Mouse (Mus musculus): ENCODE measurements around the gene Ube2j1. TPM values are rescaled to one million over a fixed set of nuclear protein-coding genes. Genes with fewer than 3 reads are reported as not detected.
"Not testable (repeated sequence)": the region's sequence is repeated elsewhere in the genome, so short reads cannot be mapped to it uniquely, and the experiment has no call there.

The Ube2j1 gene
- total RNA-seq (2022), result 10 to 100 TPM; 35.4 to 40.8 (median 39.8) TPM

DNA sequence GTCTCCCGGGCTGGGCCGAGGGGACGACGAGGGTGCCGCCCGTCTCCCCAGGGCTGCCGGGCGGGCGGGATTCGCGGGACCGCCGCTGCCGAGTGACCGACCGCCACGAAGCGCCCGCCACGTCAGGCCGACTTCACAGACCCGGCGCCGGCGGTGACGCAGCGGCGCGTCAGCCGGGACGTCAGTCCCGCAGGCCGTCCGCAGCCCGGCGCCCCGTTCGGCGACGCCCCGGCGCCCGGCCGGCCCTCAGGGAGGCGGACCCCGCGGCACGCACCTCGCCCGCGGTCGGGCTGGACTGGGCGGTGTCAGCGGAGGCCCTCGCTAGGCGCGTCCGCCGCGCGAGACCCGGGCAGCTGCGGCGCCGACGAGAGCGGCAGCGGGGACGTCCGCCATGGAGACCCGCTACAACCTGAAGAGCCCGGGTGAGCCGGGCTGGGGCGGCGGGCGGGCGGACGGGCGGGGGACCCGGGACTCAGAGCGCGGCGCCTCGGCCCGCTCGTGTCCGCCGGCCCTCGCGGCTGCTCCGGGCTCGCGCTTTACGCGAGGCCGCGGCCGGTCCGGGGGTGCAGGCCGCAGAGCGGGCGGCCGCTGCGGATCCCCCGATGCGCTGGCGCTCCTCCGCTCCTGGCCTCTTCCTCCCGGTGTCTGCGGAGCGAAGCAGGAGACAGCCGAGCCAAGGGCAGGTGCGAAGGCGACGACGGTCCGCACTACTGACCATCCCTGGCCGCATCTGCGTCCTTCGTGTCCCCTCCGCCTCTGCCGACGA is at the start of gene Ube2j1:
TSS of gene Ube2j1 (plus strand) at position 222 of the 766 bp plus-strand sequence.
- peak; percentile 86 for DNase-seq (ENCODE audit: low spot score)

DNA sequence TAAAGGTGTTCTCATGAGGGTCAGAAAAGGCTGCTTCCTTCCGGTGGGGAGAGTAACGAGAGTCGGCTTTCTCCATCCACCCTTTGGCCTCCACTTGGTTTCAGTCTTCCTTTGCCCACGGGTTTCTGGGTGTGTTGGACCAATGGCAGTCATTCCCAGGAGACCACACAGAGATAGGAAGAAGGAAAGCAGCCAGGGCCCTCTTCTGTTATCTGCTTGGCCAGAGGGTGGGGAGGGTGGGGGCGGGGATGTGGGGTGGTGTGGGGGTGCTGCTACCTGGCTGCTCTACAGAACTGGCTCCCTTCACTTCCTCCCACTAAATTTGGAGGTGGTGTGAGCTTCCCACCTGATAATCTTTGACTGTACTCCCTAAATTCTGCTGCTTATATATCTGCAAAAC is 49.6 kb upstream of the Ube2j1 start:
- peak; percentile 16 for DNase-seq (ENCODE audit: low spot score)

DNA sequence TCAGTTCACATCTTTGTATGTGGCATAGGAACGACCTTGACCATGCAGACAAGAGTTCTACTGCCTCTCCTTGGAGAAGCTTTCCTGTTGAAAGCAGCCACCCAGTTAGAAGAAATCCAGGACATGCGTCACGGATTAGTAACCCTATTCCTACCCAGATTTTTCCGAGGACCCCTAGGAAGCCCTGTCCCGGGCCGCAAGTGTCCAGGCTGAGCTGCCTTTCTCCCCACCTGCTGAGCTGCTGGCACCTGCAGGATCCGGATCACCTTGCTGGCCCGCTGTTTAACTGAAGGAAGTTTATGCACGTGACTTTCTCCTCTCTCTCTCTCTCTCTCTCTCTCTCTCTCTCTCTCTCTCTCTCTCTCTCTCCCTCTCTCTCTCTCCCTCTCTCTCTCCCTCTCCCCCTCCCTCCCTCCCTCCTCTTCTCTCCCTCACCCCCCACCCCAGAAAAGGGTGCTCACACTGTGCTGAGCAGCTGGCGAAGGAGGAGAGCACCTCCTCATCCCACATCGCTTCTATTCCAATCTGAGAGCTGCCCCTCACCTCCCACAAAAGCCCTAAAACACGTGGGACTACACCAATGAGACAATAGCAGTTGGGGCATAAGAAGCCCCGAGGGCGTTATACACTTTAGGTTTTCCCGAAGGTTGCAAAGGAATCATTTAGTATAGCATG is 49.0 kb upstream of the Ube2j1 start:
- DNase-seq (ENCODE audit: low spot score), result peak; percentile 13

- DNase-seq (ENCODE audit: low spot score), result peak; percentile 13
Observed at GRCm38 (mm10) chr4:32982716-32983175, 48.5 kb upstream of the Ube2j1 start, which contains the start of gene Rragd. TSS of gene Rragd (plus strand) at chr4:32983037.

DNA sequence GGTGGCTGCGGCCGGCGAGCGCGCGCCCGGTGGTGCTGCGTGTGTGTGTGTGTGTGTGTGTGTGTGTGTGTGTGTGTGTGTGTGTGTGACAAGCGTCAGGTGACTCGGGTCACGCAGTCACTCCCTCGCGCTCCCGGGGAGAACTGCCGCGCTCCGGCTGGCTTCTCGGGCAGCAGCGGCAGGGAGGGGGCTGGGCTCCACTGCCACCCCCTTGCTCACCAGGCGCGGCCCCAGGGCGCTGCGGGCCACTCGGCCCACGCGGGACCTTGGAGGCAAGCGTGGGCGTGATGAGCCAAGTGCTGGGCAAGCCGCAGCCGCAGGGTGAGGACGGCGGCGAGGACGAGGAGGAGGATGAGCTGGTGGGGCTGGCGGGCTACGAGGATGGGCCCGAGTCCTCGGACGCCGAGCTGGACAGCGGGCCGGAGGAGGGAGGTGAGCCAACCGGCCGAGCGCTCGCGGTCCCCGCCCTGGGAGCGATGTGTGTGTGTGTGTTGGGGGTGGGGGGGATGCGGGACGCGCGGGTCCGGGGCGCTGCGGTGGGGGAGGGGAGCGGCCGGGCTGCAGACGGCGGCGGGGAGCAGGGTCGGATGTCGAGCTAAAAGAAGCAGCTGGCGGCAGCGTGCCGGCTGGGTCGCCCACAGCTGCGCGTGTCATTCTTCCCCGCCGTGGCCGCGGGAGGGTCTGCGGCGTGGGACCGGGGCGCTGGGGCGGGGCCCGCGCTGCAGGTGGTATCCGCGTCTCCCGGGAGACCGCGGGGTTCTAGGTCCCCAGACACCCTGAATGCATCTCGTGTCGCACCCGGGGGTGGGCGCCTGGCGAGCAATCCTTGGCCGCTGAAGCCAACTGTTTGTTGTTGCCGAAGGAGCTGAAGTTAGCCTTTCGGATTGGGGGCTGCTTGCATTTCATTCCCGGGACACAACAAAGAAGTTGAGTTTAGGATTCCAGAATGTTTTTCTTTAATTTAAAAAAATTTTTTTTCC is 47.8 kb upstream of the Ube2j1 start:
- peak; percentile 35 for DNase-seq (ENCODE audit: low spot score)

- no peak for DNase-seq (ENCODE audit: low spot score)
Observed at GRCm38 (mm10) chr4:32984242-32984641, 47.0 kb upstream of the Ube2j1 start.

- no peak for DNase-seq (ENCODE audit: low spot score)
Observed at GRCm38 (mm10) chr4:32984801-32985675, 46.2 kb upstream of the Ube2j1 start.

- DNase-seq (ENCODE audit: low spot score), result no peak
Observed at GRCm38 (mm10) chr4:32985684-32986083, 45.5 kb upstream of the Ube2j1 start.

DNA sequence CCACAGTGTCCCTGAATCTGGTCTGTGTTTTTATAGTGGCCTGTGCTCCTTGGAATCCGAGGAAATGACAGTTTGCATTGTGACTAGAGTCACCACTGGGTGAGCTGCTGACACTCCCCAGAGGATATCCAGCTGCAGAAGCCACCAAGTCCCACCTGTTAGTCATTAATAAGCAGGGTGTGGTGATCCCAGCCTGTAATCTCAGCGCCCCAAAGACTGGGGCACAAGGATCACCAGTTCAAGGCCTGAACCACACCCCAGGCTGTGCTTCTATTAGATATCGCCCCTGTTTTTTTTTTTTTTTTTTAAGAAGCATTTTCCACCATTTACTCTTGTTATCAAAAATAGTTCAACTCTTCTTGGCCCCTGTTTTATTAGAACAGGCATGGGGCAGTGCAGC is 44.2 kb upstream of the Ube2j1 start:
- no peak for DNase-seq (ENCODE audit: low spot score)

DNA sequence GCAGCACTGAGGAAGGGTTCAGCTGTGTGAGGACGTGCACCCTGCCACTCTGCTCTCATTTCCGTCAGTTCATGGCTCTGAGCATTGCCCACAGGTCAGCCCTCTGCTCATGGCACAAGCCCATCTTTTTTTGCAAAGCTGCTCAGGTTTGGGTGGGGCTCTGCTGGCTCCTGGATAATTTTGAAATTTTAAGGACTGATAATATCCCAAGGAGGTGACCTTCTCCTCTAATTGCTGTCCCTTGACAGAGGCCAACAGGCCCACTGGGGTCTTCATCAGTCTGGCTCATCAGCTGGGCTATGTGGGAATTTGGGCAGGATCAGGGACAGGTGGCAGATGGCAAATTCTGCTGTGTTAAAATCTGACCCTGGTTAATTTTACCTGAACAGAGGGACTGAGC is 41.9 kb upstream of the Ube2j1 start:
- no peak for DNase-seq (ENCODE audit: low spot score)

DNA sequence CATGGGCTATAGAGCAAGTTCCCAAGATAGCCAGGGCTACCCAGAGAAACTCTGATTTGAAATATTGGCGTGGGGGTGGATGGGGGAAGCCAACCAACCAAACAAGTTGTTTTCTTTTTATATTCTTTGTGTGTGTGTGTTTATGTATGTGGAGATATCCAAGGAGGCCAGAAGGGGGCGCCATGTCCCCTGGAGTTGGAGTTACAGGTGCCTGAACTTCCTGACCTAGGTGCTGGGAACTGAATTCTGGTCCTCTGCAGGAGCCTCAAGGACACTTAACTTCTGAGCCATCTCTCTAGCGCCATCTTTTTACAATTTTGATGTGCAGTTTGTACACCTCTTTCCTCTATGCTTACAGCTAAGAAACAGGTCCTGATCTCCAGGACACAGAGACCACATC is 37.0 kb upstream of the Ube2j1 start:
- no peak for DNase-seq (ENCODE audit: low spot score)

DNA sequence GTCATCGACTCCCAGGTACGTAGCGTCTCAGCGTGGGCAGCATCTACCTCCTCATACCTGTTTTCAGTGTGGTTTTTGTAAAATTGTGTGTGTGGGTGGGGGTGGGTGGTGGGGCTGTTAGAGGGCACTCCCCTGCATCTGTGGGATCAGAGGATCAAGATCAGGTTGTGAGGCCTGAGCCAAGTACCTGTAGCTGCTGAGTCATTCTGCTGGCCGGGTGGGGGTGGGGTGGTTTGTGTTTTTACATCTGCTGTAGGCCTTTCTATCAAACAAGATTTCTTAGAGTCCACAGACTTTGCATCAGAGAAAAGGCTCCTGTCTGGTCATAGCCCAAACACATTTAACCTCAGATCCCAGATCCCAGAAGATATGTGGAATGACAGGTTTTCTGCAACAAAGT is 35.1 kb upstream of the Ube2j1 start:
- DNase-seq (ENCODE audit: low spot score), result no peak

GRCm38 (mm10) chr4:32997571-32997970 is 33.6 kb upstream of the Ube2j1 start:
- DNase-seq (ENCODE audit: low spot score), result no peak

- DNase-seq (ENCODE audit: low spot score), result no peak
Observed at GRCm38 (mm10) chr4:32998996-32999395, 32.2 kb upstream of the Ube2j1 start.

DNA sequence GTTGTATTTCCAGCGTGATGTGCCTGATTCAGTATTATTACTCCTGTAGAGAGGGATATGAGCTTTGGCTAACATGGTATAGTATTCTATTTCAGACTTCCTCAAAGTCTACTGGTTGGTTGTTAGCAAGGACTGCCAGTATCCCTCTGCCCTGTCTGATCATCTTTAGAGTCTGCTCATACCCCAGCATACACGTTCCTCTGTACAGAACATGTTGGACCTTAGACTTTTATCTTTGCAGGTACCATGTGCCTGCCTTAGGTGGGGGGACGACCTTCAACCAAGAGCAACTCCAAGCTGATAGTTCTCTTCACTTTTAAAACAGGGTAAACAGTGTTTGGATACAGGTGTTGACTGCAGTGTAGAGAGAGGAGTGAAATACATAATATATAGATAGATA is 29.1 kb upstream of the Ube2j1 start:
- DNase-seq (ENCODE audit: low spot score), result no peak

GRCm38 (mm10) chr4:33005595-33006470 is 25.4 kb upstream of the Ube2j1 start:
- DNase-seq (ENCODE audit: low spot score), result not testable (repeated sequence)

GRCm38 (mm10) chr4:33006844-33007243 is 24.4 kb upstream of the Ube2j1 start:
- DNase-seq (ENCODE audit: low spot score), result no peak

GRCm38 (mm10) chr4:33007443-33008217 is 23.6 kb upstream of the Ube2j1 start:
- DNase-seq (ENCODE audit: low spot score), result no peak

DNA sequence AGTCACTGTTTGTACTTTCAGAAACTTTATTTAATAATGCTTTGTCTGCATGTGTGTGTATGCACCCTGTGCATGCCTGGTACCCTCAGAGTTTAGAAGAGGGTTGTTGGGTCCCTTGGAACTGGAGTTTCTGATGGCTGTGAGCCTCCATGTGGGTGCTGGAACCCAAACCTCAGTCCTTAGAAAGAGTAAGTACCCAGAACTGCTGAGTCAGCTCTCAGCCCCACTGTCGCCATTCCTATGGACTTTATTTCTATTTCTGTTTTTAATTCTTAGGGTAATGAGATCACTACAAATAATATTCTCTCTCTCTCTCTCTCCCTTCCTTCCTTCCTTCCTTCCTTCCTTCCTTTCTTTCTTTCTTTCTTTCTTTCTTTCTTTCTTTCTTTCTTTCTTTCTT is 21.1 kb upstream of the Ube2j1 start:
- no peak for DNase-seq (ENCODE audit: low spot score)
